Mouse (Mus musculus): Measurements from ENCODE around the gene Polk.

Polk gene

DNA sequence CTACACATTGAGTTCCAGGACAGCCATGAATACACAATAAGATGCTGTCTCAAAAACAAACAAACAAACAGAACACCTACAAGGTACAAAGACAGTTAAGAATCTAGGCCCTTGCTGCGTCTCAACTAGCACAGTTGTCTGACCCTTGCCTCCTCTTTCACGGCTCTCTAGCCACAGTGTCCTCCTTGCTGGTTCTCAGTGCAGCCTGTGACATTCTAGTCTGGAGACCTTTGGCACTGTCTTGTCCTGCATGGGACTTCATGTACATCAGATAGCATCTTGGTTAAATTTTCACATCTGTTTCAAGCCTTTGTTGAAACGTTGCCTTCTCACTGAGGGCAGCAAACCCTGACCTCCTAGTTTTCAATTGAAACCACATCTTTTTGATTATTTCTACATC is 13.6 kb downstream of the Polk start:
- DNase-seq (ENCODE audit: low spot score): no peak

DNA sequence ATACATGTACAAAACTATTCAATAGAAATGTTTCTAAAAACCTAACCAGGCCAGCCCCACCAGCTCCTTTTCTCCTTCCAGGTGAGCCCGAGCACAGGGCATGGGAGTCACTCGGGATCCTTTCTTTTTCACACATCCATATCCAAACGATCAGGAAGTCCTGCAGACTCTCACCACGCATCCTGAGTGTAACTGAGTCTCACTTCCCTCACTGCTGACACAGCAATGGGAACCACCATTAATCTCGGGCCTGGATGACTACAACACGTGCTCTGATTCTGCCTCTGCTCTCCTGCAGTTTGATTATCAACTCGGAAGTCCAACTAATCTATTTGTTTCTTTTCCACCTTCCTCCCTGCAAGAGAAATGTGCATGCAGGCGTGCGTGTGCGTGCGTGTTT is 14.5 kb downstream of the Polk start:
- DNase-seq (ENCODE audit: low spot score): no peak

DNA sequence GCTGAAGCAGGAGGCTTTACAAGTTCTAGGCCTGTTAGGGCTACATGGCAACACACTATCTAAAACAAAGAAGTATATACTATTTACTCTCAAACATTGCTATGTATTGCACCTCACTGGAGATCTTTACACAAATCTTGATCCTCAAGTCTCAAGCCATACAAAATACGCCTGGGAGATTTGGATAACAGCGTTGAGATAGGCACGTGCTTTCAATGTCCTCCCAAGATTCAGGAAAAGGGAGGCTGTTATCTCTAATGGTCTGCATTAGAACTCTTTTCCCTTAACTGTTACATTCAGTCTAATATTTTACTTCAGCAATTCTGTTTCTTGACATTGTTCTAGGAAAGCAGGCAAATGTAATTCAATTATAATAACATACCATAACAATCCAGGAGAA is 15.4 kb downstream of the Polk start:
- DNase-seq (ENCODE audit: low spot score): no peak

DNA sequence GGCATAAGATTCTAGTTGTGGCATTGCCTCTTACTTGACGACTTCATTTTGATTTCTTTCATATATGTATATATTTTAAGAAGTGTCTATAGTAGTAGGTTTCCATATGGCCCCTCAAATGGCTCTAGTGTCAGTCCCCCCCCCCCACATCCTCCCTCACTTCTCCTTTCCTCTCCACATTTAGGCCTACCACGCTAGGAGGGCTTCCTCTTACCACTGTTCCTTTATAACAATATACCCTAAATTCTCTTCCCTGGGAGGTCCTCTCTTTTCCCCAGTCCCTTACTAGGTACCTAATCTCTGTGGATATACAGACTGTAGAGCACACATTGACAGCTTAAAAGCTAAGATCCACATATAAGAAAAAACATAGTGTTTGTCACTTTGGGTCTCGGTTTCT is 21.1 kb downstream of the Polk start:
- no peak for DNase-seq (ENCODE audit: low spot score)

DNA sequence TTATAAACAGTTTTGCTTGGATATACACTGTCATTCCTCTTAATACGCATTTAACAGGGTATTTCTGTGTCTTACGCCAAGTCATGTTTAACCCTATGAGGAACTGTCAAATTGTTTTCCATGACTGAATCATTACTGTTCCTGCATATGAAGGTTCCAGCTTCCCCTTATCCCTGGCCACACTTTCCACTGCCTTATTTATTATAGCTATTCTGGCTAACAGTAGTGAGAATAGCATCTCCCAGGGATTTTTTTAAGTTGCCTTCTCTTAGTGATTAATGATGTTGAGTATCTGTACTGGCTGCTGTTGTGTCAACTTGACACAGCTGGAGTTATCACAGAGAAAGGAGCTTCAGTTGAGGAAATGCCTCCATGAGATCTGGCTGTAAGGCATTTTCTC is 25.0 kb downstream of the Polk start:
- DNase-seq (ENCODE audit: low spot score): no peak

DNA sequence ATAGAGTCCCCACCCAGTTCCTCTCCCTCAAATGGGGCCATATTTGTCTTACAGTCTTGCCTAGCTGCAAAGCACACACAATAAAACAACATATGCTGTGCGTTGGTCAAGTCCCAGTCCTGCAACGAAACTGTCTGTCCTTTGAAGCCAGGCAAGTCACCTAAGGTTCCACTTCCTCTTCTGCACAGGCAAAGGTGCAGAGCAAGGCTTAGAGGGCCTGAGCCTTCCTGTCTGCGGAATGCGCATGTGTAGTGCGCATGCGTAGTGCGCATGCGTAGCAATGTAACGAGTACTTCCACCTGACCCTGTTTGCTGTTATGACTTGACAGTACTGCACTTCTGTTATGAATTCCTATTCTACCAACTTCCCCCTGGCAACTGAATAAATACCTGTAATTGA is 26.1 kb downstream of the Polk start:
- no peak for DNase-seq (ENCODE audit: low spot score)

DNA sequence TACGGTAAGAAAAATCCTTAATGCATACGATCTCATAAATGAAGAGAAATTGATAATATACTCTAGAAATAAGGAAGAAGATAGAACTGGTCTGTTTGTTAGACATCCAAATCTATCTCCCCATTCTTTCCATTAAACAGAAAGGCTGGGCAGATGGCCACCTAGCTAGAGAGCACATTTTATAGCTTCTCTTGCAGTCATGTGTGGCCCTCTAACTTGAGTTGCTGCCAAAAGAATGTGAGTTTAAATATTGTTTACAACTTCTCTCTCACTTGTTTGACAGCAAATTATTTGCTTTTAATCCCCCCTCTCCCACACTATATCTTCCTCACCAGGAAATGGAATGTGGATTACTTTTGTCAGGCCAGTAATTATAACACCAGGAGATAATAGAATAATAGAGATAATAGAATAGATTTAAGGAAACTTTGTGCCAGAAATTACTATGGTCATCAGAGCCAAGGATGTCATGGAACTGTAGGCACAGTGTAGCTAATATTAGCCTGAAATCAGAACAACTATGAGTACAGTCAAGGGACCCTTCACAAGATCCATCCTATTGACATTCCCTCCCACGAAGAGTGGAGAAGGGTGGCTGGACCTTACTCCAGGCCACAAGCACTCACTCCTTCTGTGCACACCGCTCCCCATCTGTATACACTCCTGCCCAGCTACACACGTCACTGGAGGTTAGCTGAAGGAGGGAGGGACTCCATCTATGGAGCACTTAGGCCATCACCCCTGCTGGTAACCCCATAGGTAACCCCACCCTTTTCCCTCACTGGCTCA is 28.0 kb downstream of the Polk start:
- DNase-seq (ENCODE audit: low spot score): no peak

DNA sequence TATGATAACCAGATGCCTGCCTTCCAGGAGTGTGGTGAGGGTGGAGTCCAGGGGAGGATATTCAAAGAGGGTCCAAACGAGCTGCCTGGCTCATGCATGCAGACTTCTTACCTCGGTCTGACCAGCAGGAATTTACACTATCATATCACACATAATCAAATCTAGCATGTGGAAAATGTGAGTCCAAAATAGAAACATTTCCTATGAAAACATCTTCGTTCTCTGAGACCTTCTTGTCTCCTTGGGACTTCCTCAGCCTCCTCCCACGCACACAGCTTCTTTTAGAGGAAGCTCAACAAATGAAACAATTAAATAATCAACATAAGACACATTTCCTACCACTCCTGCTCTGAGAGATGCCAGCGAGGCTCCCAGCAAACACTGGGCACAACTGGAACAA is 30.5 kb downstream of the Polk start:
- DNase-seq (ENCODE audit: low spot score): no peak

DNA sequence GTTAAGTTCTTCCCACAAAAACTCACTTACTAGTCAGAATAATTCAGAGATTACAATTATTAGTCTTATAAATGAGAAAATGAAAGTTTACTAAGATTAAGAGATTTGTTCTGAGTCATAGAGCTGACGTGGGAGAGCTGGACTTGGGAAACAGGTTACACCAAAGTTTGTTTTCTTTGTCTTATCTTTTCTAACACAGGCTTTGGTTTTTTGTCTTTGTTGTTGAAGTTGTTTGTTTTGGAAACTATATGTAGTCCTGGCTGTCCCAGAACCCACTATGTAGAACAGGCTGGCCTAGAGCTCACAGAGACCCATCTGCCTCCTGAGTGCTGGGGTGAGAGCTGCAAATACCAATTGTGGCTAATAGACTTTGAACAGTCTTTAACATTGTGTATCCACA is 31.1 kb downstream of the Polk start:
- DNase-seq (ENCODE audit: low spot score): no peak

DNA sequence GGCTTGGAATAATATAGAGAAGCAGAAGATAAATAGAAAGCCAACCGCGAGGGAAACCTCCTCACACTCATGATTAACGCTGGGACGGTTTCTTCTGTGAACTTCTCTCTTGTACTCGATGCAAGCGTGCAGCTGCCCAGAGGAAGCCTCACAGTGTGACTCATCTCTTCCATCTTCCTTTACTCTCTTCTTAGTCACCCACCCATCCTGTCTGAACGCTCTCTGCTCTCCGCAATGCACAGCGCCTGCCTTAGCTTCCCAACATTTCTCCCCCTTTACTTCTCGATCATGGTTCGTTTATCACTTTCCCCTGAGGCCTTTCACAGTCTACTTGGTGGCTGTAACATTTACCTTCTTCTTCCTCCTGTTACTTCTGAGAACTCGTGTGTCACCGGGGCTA is 31.7 kb downstream of the Polk start:
- DNase-seq (ENCODE audit: low spot score): no peak

DNA sequence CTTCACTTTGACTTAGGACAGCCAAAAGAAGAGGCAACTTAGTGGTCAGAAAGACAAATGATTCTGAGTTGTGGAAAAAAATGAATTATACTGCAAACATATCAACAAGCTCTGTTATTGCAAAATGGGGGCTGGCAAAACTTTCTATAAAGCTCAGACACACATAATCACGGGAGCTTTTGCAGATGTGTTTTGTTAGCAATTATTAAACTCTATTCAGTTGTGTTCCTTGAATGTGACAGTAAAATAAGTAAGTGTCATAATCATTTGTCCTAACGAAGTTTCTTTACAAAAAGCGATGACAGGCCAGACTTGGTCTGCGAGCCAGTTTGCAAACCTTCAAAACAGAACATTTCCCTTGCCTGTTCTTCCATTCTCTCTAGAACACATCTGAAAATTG is 34.8 kb downstream of the Polk start:
- DNase-seq (ENCODE audit: low spot score): no peak

DNA sequence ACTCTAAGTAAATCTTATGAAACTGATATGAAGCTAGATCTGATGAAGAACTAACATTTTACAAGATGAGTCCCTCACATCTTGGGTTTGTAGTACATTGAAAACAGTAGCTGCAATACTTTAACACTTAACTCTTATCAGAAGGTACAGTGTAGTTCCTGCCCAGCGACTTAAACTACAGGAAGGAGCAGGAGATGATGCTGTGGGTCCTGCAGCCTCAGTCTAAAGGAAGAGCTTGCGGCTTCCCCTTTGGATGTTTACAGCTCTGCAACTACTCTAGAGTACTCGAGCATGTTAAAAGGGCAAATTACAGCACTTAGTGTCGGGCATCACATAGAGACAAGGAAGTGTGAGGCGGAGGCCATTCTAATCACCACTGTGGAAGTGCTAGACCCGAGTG is 36.1 kb downstream of the Polk start:
- DNase-seq (ENCODE audit: low spot score): no peak

DNA sequence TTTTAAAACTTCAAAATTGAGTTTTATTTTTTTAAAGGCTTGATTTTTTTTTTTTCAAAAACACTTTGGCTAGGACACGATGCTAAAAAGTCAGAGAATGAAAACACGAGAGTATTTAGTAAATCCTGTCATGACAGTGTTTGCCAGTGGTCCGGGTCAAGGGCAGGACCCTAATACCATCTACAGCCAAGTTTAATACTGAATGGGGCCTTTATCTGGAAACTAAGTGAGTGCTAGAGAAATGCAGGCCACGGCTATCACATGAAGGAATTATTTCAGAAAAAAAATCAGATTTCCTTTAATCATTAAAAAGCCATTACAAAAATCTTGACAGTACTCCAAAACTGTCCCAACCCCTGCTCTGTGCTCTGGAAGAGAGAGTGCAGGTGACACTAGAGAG is 36.7 kb downstream of the Polk start:
- no peak for DNase-seq (ENCODE audit: low spot score)

DNA sequence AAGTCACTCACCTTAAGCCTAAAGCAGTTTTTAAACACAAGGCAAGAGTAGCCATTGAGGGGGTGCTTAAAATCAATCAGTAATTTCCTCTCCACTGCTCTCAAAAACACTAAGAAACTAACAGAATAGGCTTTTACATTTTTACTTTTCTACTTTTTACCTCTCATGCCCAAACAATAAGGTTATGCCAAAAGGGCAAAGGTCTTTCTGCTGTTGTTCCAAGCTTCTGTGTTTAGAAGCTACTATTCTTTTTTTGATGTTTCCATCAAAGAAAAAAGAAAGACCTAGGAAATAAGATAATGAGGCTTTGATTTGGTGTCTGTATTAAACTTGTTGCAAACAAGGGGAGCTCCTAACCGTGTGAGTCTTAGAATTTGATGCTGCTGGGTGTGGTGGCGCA is 42.5 kb downstream of the Polk start:
- no peak for DNase-seq (ENCODE audit: low spot score)

DNA sequence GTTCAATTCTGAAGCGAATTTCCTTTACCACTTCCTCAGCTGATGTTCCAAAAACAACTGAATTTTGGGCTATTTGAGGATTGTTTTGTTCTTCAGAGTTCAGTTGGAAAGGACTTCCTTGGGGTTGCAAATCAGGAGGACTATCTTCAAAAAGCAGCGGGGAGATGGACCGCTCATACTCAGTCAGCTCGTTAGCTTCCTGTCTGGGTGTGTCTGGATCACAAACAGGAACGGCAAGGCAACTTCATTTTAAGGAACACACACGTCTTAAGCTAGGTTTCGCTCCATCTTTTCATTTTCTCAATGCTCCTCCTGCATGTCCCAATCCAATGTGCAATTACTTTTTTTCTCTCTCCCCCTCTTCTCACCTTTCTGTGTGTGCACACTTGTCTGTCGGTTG is 45.7 kb downstream of the Polk start:
- DNase-seq (ENCODE audit: low spot score): no peak

DNA sequence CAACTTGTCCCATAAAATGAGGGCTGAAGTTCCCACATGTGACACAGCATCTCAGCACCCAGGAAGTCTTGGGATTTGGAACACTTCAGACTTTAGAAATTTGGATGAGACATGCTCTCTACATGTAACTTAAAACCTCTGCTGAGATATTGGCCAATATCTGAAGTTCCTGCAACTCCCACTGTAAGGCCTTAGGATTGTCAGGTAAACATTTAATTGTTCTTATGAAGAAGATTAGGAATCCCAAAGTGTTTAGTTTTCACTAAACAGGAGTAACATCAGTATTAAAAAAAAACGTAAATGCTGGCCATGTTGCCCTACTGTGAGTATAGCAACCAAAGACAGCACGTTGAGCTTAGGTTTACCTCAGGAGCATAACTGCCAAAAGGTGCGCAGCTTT is 51.9 kb downstream of the Polk start, which contains the start of gene Gm17622:
Gm17622 (plus strand) TSS at position 301 of the 400 bp plus-strand sequence.
- DNase-seq (ENCODE audit: low spot score): no peak

DNA sequence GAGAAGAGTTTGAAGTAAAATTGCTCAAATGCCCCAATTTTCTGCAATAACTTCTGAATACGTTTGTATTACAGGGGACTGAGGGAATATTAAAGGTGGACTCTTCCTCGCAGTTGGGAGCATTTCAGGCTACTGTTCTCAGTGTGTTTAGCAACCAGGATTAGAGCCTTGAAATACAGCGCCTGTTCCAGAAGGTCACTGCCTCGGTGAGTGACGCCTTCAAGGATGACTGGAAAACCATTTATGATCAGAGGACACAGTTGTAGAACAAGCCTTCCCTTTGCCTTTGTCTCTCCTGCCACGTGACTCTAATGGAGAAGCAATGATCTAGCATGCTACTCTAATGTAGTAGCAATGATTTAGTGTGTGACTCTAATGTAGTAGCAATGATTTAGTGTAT is 54.4 kb downstream of the Polk start:
- DNase-seq (ENCODE audit: low spot score): no peak

DNA sequence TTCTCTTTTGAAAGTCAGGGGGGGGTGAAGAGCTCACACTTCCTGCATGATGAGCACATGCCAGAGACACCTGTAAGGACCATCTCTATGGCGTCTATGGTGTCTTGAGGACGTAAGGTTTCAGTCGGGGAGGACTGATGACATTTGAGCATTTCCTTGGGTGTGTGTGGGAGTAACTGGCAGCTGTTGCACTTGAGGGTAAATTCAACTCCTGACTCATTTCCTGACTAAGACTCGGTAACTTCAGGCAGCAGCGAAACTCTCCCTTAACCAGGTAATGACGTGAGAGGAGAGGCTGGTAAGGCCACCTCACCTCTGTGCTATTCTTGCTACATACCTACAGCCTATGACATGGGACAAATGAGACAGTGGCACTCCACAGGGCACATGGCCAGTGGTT is 55.1 kb downstream of the Polk start:
- DNase-seq (ENCODE audit: low spot score): no peak

DNA sequence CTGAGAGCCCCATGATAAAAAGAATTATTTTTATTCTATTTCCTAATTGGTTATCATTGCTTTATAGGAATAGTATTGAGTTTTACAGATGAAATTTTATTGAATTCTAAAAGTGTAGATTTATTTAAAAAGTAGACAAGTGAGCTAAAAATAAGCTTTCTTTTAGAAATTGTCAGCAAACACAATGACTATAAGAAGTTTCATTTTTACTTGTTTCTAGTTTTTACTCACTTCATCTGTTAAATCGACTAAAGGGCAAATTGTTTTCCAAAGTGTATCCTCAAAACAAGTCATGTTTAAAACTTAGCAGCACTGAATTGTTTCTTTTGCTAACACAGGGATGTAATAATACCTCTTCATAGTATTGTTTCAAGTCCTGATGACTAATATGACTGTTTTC is 63.4 kb downstream of the Polk start:
- no peak for DNase-seq (ENCODE audit: low spot score)

DNA sequence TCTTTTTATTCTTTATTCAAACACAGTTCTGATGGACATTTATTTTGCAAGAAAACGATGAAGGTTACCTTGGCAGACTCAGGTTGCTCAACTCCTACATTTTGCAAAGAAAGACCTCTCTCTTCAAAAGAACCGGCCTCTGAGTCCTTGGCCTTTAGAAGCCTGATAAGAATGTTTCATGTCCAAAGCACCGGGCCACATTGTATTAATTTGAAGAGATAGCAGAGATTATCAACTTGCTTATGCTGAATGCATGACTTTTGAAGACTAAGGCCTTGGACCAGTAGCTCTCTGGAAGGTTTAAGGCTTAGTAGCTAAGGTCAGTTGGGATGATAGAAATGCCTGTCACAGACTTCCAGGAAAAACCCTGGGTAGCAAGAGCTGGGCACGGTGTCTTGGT is 65.2 kb downstream of the Polk start:
- no peak for DNase-seq (ENCODE audit: low spot score)

DNA sequence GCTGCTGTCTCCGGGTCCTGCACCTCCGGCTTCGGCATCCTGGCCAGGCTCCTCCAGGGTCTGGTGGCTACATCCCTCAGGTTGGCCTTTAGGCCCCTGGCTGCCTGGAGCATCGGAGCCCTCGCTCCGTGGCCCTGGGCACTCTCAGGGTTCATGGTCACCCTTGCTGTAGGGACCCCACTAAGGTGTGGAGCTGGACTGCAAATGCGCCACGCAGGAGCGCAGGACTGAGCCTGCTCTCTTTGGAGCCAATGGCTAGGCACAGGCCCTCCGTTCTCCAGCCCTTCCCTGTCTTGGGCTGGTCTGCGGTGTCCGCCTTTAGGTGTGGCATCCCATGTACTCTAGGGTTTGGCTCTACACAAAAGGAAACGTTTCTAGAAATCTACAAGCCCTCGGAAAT is 71.4 kb downstream of the Polk start, which contains the start of gene Ankdd1b:
Ankdd1b (minus strand) TSS at position 242 of the 400 bp plus-strand sequence.
- DNase-seq (ENCODE audit: low spot score): no peak

DNA sequence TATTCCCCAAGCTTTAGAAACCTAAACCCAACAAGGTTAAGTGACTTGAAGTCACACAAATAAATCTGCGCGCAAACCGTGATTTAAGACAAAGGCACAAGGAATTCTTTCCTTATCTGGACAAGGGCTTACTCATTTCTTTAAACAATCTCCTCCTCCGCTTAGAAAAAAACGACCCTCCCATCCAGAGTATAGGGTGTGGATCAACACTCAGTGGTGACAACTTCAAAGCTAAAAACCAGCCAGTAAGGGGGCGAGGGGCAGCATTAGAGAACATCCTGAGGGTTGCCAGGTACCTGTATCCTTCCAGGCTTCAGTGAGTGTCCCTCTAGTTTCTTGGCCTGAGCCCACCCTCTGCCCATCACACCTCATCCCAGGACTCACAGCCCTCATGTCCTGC is 71.8 kb downstream of the Polk start:
- no peak for DNase-seq (ENCODE audit: low spot score)

DNA sequence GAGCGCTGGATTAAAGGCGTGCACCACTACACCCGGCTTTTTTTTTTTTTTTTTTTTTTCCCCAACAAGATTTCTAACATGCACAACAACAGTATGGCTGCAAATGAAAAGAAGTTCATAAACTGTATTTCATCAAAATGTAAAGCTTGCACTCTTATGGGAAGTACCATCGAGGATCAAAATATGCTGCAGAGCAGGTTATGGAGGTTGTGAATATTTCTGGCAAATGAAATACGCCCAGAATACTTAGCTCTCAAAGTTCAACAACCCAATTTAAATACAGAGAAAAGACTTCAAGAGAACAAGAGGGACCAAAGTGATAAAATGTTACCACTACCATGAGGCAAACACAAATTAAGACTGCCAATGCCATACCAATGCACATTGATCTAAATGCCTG is 73.7 kb downstream of the Polk start:
- DNase-seq (ENCODE audit: low spot score): no peak

DNA sequence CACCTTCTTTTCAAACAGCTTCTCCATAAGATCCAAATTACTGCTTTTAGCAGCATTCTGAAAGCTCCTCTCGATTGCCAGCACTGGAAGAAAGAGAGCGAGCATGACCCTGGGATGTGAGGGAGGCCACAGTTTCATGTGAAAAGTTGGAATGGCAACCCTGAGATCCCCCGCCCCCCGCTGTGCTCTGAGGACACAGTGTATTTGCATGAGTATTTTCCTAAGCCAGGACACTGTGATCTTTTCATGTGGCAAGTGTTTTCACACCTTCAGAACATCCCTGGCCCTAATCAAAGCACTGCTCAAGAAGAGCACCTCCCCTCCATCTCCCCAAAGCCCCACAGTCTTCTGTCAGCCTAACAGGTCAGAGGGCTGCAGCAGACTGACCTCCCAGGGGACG is 77.1 kb downstream of the Polk start:
- DNase-seq (ENCODE audit: low spot score): no peak
